Mouse (Mus musculus): ENCODE results near the gene Krtdap. TPM values are rescaled to one million over a fixed set of nuclear protein-coding genes. Genes with fewer than 3 reads are reported as not detected.

Gene Krtdap
- polyA plus RNA-seq, 1 experiment from 2014 or later: not detected

DNA sequence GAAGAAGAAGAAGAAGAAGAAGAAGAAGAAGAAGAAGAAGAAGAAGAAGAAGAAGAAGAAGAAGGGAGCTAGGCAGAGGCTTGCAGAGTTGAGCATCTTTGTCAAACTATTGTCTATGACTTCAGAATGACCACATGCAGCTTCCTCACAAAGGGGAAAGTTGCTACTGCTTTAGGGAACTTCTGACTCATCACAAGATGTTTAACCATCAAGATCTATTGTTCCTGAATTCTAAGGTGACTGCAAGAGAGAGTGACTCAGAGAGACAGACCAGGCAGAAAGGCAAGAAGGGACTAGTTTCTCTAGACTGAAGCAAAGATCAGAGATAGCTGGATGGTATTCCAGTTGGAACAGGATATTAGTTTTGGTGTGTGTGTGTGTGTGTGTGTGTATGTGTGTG, 7.2 kb downstream of the Krtdap start:
- Histone ChIP-seq H3K4me1 (ENCODE audit: control insufficient read depth, insufficient read depth, low read length) (no peaks in the 10 kb centered on the region), H3K4me2 (ENCODE audit: low read depth, low read length) (no peak overlapping the region), H3K36me3 (replicated peaks; ENCODE audit: control insufficient read depth, insufficient read depth, low read depth, low read length) (no peaks in the 10 kb centered on the region), H3K9ac (replicated peaks; ENCODE audit: low read length) (no peak overlapping the region), H3K27me3 (ENCODE audit: control insufficient read depth, insufficient read depth, low read length) (no peaks in the 10 kb centered on the region), H3K4me3 (ENCODE audit: low read depth, low read length) (no peak overlapping the region), H3K9me3 (replicated peaks; ENCODE audit: control insufficient read depth, low read length) (no peaks in the 10 kb centered on the region), H3K27ac (replicated peaks; ENCODE audit: low read depth, low read length) (no peak overlapping the region)
- ATAC-seq (replicated peaks; ENCODE audit: insufficient number of reproducible peaks, low FRiP score, low TSS enrichment, low read depth): no peak
- DNase-seq (ENCODE audit: low spot score): no peak

DNA sequence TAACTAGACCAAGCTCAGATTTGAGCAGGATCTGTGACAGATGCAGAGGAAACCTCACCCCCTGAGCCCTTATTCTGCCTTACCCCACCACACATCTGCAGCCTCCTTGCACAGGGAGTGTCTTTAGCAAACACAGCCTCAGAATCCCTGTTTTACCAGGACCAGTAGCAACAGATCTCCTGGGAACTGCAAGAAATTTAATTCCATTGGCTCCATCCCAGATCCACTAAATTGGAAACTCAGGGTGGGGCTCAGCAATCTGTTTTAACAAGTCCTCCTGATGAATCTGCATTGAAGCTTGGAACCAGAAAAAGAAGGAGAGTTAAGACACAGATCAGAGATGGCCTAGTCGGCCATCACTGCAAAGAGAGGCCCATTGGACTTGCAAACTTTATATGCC, 9.1 kb downstream of the Krtdap start:
- Histone ChIP-seq H3K36me3 (replicated peaks; ENCODE audit: control insufficient read depth, insufficient read depth, low read depth, low read length) (no peaks in the 10 kb centered on the region), H3K9ac (replicated peaks; ENCODE audit: low read length) (no peak overlapping the region), H3K27ac (replicated peaks; ENCODE audit: low read depth, low read length) (no peak overlapping the region), H3K9me3 (replicated peaks; ENCODE audit: control insufficient read depth, low read length) (no peaks in the 10 kb centered on the region), H3K4me3 (ENCODE audit: low read depth, low read length) (no peak overlapping the region), H3K4me1 (ENCODE audit: control insufficient read depth, insufficient read depth, low read length) (no peaks in the 10 kb centered on the region), H3K27me3 (ENCODE audit: control insufficient read depth, insufficient read depth, low read length) (no peaks in the 10 kb centered on the region), H3K4me2 (ENCODE audit: low read depth, low read length) (no peak overlapping the region)
- ATAC-seq (replicated peaks; ENCODE audit: insufficient number of reproducible peaks, low FRiP score, low TSS enrichment, low read depth) (no peak), DNase-seq (ENCODE audit: low spot score) (no peak)
- 69% methylated on average over 1 of the region's 1 CpGs for WGBS

- Histone ChIP-seq H3K27me3 (ENCODE audit: control insufficient read depth, insufficient read depth, low read length) (no peaks in the 10 kb centered on the region), H3K4me3 (ENCODE audit: low read depth, low read length) (no peak overlapping the region), H3K9me3 (replicated peaks; ENCODE audit: control insufficient read depth, low read length) (no peaks in the 10 kb centered on the region), H3K9ac (replicated peaks; ENCODE audit: low read length) (no peak overlapping the region), H3K4me1 (ENCODE audit: control insufficient read depth, insufficient read depth, low read length) (no peaks in the 10 kb centered on the region), H3K27ac (replicated peaks; ENCODE audit: low read depth, low read length) (no peak overlapping the region), H3K4me2 (ENCODE audit: low read depth, low read length) (no peak overlapping the region), H3K36me3 (replicated peaks; ENCODE audit: control insufficient read depth, insufficient read depth, low read depth, low read length) (no peaks in the 10 kb centered on the region)
- ATAC-seq (replicated peaks; ENCODE audit: insufficient number of reproducible peaks, low FRiP score, low TSS enrichment, low read depth) (no peak), DNase-seq (ENCODE audit: low spot score) (no peak)
Measured at GRCm38 (mm10) chr7:30800653-30801052, 13.0 kb downstream of the Krtdap start.

- Histone ChIP-seq H3K4me2 (ENCODE audit: low read depth, low read length) (no peak overlapping the region), H3K27me3 (ENCODE audit: control insufficient read depth, insufficient read depth, low read length) (no peaks in the 10 kb centered on the region), H3K36me3 (replicated peaks; ENCODE audit: control insufficient read depth, insufficient read depth, low read depth, low read length) (no peaks in the 10 kb centered on the region), H3K9me3 (replicated peaks; ENCODE audit: control insufficient read depth, low read length) (no peaks in the 10 kb centered on the region), H3K27ac (replicated peaks; ENCODE audit: low read depth, low read length) (no peak overlapping the region), H3K9ac (replicated peaks; ENCODE audit: low read length) (no peak overlapping the region), H3K4me1 (ENCODE audit: control insufficient read depth, insufficient read depth, low read length) (no peaks in the 10 kb centered on the region), H3K4me3 (ENCODE audit: low read depth, low read length) (no peak overlapping the region)
- DNase-seq (ENCODE audit: low spot score): no peak
- 96% methylated on average over 3 of the region's 3 CpGs for WGBS
- ATAC-seq (replicated peaks; ENCODE audit: insufficient number of reproducible peaks, low FRiP score, low TSS enrichment, low read depth): no peak
Measured at GRCm38 (mm10) chr7:30803256-30803655, 15.6 kb downstream of the Krtdap start.

- no peak overlapping the region for H3K9ac ChIP-seq (replicated peaks; ENCODE audit: low read length)
- H3K9me3 ChIP-seq (replicated peaks; ENCODE audit: control insufficient read depth, low read length): no peaks in the 10 kb centered on the region
- no peak overlapping the region for H3K27ac ChIP-seq (replicated peaks; ENCODE audit: low read depth, low read length)
- H3K4me1 ChIP-seq (ENCODE audit: control insufficient read depth, insufficient read depth, low read length): no peaks in the 10 kb centered on the region
- H3K36me3 ChIP-seq (replicated peaks; ENCODE audit: control insufficient read depth, insufficient read depth, low read depth, low read length): no peaks in the 10 kb centered on the region
- 85% methylated on average over 9 of the region's 9 CpGs for WGBS
- DNase-seq (ENCODE audit: low spot score) (no peak), ATAC-seq (replicated peaks; ENCODE audit: insufficient number of reproducible peaks, low FRiP score, low TSS enrichment, low read depth) (no peak)
- no peaks in the 10 kb centered on the region for H3K27me3 ChIP-seq (ENCODE audit: control insufficient read depth, insufficient read depth, low read length)
- H3K4me2 ChIP-seq (ENCODE audit: low read depth, low read length): no peak overlapping the region
- H3K4me3 ChIP-seq (ENCODE audit: low read depth, low read length): no peak overlapping the region
Measured at GRCm38 (mm10) chr7:30804026-30804715, 16.5 kb downstream of the Krtdap start.

DNA sequence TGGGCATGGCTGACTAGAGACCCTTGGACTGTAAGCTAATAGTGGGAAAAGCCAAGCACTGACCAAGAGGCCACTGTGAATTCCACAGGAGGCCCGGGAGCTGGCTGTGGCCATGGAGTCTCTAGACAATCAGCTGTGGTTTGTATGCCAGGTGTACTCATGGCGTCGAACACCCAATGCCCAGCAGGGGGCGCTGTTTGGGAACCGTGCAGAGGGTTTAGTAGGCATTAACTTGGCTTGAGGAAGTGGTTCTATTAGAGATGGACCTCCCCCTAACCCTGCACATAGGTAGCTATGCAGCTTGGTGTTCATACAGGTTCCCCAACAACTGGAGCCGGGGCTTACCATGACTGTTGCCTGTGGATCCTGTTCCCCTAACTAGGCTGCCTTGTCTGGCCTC, 18.2 kb downstream of the Krtdap start:
- no peaks in the 10 kb centered on the region for H3K27me3 ChIP-seq (ENCODE audit: control insufficient read depth, insufficient read depth, low read length)
- H3K4me1 ChIP-seq (ENCODE audit: control insufficient read depth, insufficient read depth, low read length): no peaks in the 10 kb centered on the region
- H3K4me3 ChIP-seq (ENCODE audit: low read depth, low read length): no peak overlapping the region
- H3K9me3 ChIP-seq (replicated peaks; ENCODE audit: control insufficient read depth, low read length): no peaks in the 10 kb centered on the region; the same call in 1 of the 2 replicates
- WGBS: 46% methylated on average over 6 of the region's 6 CpGs
- ATAC-seq (replicated peaks; ENCODE audit: insufficient number of reproducible peaks, low FRiP score, low TSS enrichment, low read depth) (no peak), DNase-seq (ENCODE audit: low spot score) (peak; percentile 11)
- H3K4me2 ChIP-seq (ENCODE audit: low read depth, low read length): no peak overlapping the region
- no peak overlapping the region for H3K27ac ChIP-seq (replicated peaks; ENCODE audit: low read depth, low read length)
- no peaks in the 10 kb centered on the region for H3K36me3 ChIP-seq (replicated peaks; ENCODE audit: control insufficient read depth, insufficient read depth, low read depth, low read length)
- H3K9ac ChIP-seq (replicated peaks; ENCODE audit: low read length): no peak overlapping the region

DNA sequence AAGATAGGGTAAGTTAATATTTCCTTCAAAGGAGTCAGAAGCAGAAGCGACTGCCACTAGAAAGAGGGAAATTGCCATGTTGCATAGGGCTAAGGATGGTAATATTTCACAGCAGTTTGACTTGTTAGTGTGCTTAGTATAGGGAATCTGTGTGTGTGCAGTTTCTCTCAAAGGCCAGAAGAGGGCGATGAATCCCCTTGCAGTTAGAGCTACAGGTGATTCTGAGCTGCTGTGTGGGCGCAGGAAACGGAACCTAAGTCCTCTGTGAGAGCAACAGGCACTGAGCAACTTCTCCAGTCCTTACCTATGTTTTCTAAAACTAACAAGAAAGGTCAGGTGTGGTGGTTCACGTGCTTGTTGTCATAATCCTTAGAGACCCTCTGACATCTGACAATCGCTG, 22.6 kb downstream of the Krtdap start:
- no peaks in the 10 kb centered on the region for H3K36me3 ChIP-seq (replicated peaks; ENCODE audit: control insufficient read depth, insufficient read depth, low read depth, low read length)
- no peak overlapping the region for H3K4me2 ChIP-seq (ENCODE audit: low read depth, low read length)
- no peaks in the 10 kb centered on the region for H3K27me3 ChIP-seq (ENCODE audit: control insufficient read depth, insufficient read depth, low read length)
- no peaks in the 10 kb centered on the region; the same call in 1 of the 2 replicates for H3K9me3 ChIP-seq (replicated peaks; ENCODE audit: control insufficient read depth, low read length)
- no peak overlapping the region for H3K4me3 ChIP-seq (ENCODE audit: low read depth, low read length)
- DNase-seq (ENCODE audit: low spot score) (no peak), ATAC-seq (replicated peaks; ENCODE audit: insufficient number of reproducible peaks, low FRiP score, low TSS enrichment, low read depth) (no peak)
- H3K9ac ChIP-seq (replicated peaks; ENCODE audit: low read length): no peak overlapping the region
- H3K27ac ChIP-seq (replicated peaks; ENCODE audit: low read depth, low read length): no peak overlapping the region
- no peaks in the 10 kb centered on the region for H3K4me1 ChIP-seq (ENCODE audit: control insufficient read depth, insufficient read depth, low read length)
- WGBS: 51% methylated on average over 6 of the region's 6 CpGs

GRCm38 (mm10) chr7:30811757-30812290, 24.1 kb downstream of the Krtdap start:
- Histone ChIP-seq H3K27ac (replicated peaks; ENCODE audit: low read depth, low read length) (no peak overlapping the region), H3K9ac (replicated peaks; ENCODE audit: low read length) (no peak overlapping the region), H3K9me3 (replicated peaks; ENCODE audit: control insufficient read depth, low read length) (no peaks in the 10 kb centered on the region; the same call in 1 of the 2 replicates), H3K36me3 (replicated peaks; ENCODE audit: control insufficient read depth, insufficient read depth, low read depth, low read length) (no peaks in the 10 kb centered on the region), H3K4me3 (ENCODE audit: low read depth, low read length) (no peak overlapping the region), H3K4me1 (ENCODE audit: control insufficient read depth, insufficient read depth, low read length) (no peaks in the 10 kb centered on the region), H3K4me2 (ENCODE audit: low read depth, low read length) (no peak overlapping the region), H3K27me3 (ENCODE audit: control insufficient read depth, insufficient read depth, low read length) (no peaks in the 10 kb centered on the region)
- DNase-seq (ENCODE audit: low spot score) (no peak), ATAC-seq (replicated peaks; ENCODE audit: insufficient number of reproducible peaks, low FRiP score, low TSS enrichment, low read depth) (no peak)
- WGBS: 61% methylated on average over 9 of the region's 9 CpGs

Measured in embryonic facial prominence, embryonic 11.5 days (tissue).